Mouse (Mus musculus) CH12.LX (cell line): ENCODE results near the gene Frmd4a. TPM values are rescaled to one million over a fixed set of nuclear protein-coding genes. Genes with fewer than 3 reads are reported as not detected.

Source experiments
- DNase-seq: peaks from one replicate; pipeline ENCODE4 v3.0.0-alpha.2; 2013; ENCODE audit errors: extremely low read depth
- H3K27ac ChIP-seq: 2 replicates; pipeline ENCODE4 v1.5.1; 2012; ENCODE audit warnings: low read depth, mild to moderate bottlenecking, control low read depth, moderate library complexity; ENCODE audit not compliant: insufficient read depth
- H3K27me3 ChIP-seq: replicated peaks from 2 replicates; pipeline ENCODE3; 2012; ENCODE audit warnings: inconsistent platforms
- H3K36me3 ChIP-seq, 2 experiments: replicated peaks in 1 of 2; 2 replicates each; pipeline versions ENCODE3 to v1.6.1; 2012; ENCODE audit warnings: inconsistent platforms in 1 of 2, low read length in 1 of 2, mild to moderate bottlenecking in 1 of 2, mixed read lengths in 1 of 2, moderate library complexity in 1 of 2; ENCODE audit not compliant: control insufficient read depth in 1 of 2, insufficient read depth in 1 of 2
- H3K4me1 ChIP-seq, 2 experiments: 2 replicates each; pipeline ENCODE4 v1.6.1; 2012; ENCODE audit warnings: inconsistent platforms in 1 of 2, moderate library complexity in 1 of 2; ENCODE audit not compliant: insufficient read depth in 2 of 2, control insufficient read depth in 1 of 2
- H3K4me2 ChIP-seq: 2 replicates; pipeline ENCODE4 v1.6.1; 2012; ENCODE audit warnings: low read depth, mild to moderate bottlenecking, control low read depth; ENCODE audit not compliant: poor library complexity, insufficient read depth, severe bottlenecking
- H3K4me3 ChIP-seq, 3 experiments: fragments of 150-350 bp in 1 of 3; sonication (generic) in 1 of 3; replicated peaks in 1 of 3; 2 replicates each; pipeline versions ENCODE3 to v1.5.1; 2011 to 2012; ENCODE audit warnings: low read depth in 2 of 3, low read length in 2 of 3, mild to moderate bottlenecking in 2 of 3, moderate library complexity in 2 of 3, control low read depth in 1 of 3, improper control_type of control experiment in 1 of 3, inconsistent platforms in 1 of 3, mixed read lengths in 1 of 3; ENCODE audit not compliant: poor library complexity in 1 of 3
- H3K79me2 ChIP-seq: replicated peaks from 2 replicates; pipeline ENCODE4 v1.6.1; 2012; ENCODE audit warnings: mild to moderate bottlenecking, moderate library complexity; ENCODE audit not compliant: control insufficient read depth, poor library complexity, insufficient read depth, severe bottlenecking; ENCODE audit errors: extremely low read depth
- H3K9ac ChIP-seq: 2 replicates; pipeline ENCODE4 v1.6.1; 2012; ENCODE audit warnings: low read depth, mild to moderate bottlenecking, control low read depth, moderate library complexity; ENCODE audit not compliant: insufficient read depth
- H3K9me3 ChIP-seq: replicated peaks from 2 replicates; pipeline ENCODE3; 2012; ENCODE audit warnings: low read length, inconsistent platforms, mixed read lengths
- BHLHE40 ChIP-seq: IDR thresholded peaks from 2 replicates; pipeline ENCODE4 v1.6.1; 2011; ENCODE audit warnings: mild to moderate bottlenecking, low read depth, low read length, improper control_type of control experiment
- CHD2 ChIP-seq: IDR thresholded peaks from 2 replicates; pipeline ENCODE4 v1.6.1; 2011; ENCODE audit warnings: low read length, improper control_type of control experiment
- EP300 ChIP-seq: IDR thresholded peaks from 2 replicates; pipeline ENCODE4 v1.6.1; 2011; ENCODE audit warnings: low read length, improper control_type of control experiment
- GABPA ChIP-seq: IDR thresholded peaks from 2 replicates; pipeline ENCODE4 v1.6.1; 2012; ENCODE audit warnings: low read depth, low read length, improper control_type of control experiment, inconsistent platforms; ENCODE audit not compliant: insufficient replicate concordance
- JUN ChIP-seq: IDR thresholded peaks from 2 replicates; pipeline ENCODE4 v1.6.1; 2011; ENCODE audit warnings: low read depth, mild to moderate bottlenecking, low read length, improper control_type of control experiment, moderate library complexity; ENCODE audit not compliant: insufficient read depth
- MEF2A ChIP-seq: IDR thresholded peaks from 2 replicates; pipeline ENCODE4 v1.6.1; 2014; ENCODE audit warnings: low read depth, mild to moderate bottlenecking, inconsistent platforms, low read length, improper control_type of control experiment, borderline replicate concordance
- MYC ChIP-seq: IDR thresholded peaks from 2 replicates; pipeline ENCODE4 v1.6.1; 2011; ENCODE audit warnings: low read depth, mild to moderate bottlenecking, improper control_type of control experiment, low read length
- NRF1 ChIP-seq: IDR thresholded peaks from 2 replicates; pipeline ENCODE4 v1.6.1; 2014; ENCODE audit warnings: low read depth, mild to moderate bottlenecking, inconsistent platforms, low read length, improper control_type of control experiment, moderate library complexity
- PAX5 ChIP-seq: IDR thresholded peaks from 2 replicates; pipeline ENCODE4 v1.6.1; 2012; ENCODE audit warnings: low read length, inconsistent platforms, mixed read lengths
- POLR2AphosphoS2 ChIP-seq: IDR thresholded peaks from 2 replicates; pipeline ENCODE4 v1.6.1; 2011; ENCODE audit warnings: low read depth, low read length, improper control_type of control experiment
- RAD21 ChIP-seq: IDR thresholded peaks from 2 replicates; pipeline ENCODE4 v1.6.1; 2011; ENCODE audit warnings: low read depth, mild to moderate bottlenecking, low read length, improper control_type of control experiment, moderate library complexity
- SMC3 ChIP-seq: IDR thresholded peaks from 2 replicates; pipeline ENCODE4 v1.6.1; 2011; ENCODE audit warnings: low read depth, low read length, improper control_type of control experiment
- TCF12 ChIP-seq: IDR thresholded peaks from 2 replicates; pipeline ENCODE4 v1.6.1; 2014; ENCODE audit warnings: low read depth, mild to moderate bottlenecking, inconsistent platforms, low read length, improper control_type of control experiment
- UBTF ChIP-seq: IDR thresholded peaks from 2 replicates; pipeline ENCODE4 v1.6.1; 2012; ENCODE audit warnings: low read depth, mild to moderate bottlenecking, inconsistent platforms, low read length, improper control_type of control experiment, moderate library complexity
- USF1 ChIP-seq: IDR thresholded peaks from 2 replicates; pipeline ENCODE4 v1.6.1; 2014; ENCODE audit warnings: low read depth, mild to moderate bottlenecking, inconsistent platforms, low read length, improper control_type of control experiment
- dilution Hi-C: fragments of 300-500 bp; cut with MboI; formaldehyde crosslinking; loops from 2 replicates; pipeline ENCODE4 v1.14.3; 2020; ENCODE audit warnings: low sequenced_read_pairs; ENCODE audit not compliant: extremely low pct_unique_long_range_greater_than_20kb, extremely low pct_ligation_motif_present
- in situ Hi-C: fragments of 300-500 bp; cut with MboI; formaldehyde crosslinking; loops from 3 replicates; pipeline ENCODE4 v1.14.3; 2019; ENCODE audit warnings: low sequenced_read_pairs, low pct_ligation_motif_present, low pct_unique_long_range_greater_than_20kb, mixed read lengths
- polyA plus RNA-seq: library from polyadenylated mRNA; unstranded; fragments of >175 nt; gene quantifications from 2 replicates; pipeline ENCODE4 v1.2.1, GENCODE M21; 2012; ENCODE audit warnings: low read depth; ENCODE audit not compliant: insufficient read length
- total RNA-seq, 2 experiments: library from RNA; depleted of rRNA; stranded (reverse); fragments of 300-350 nt in 1 of 2; fragments of >200 nt in 1 of 2; gene quantifications; 2 replicates each; pipeline ENCODE4 v1.2.3; 2012 to 2014

Gene Frmd4a
- total and polyA plus RNA-seq, 3 experiments: 0.13 to 2.0 (median 0.32) TPM

DNA sequence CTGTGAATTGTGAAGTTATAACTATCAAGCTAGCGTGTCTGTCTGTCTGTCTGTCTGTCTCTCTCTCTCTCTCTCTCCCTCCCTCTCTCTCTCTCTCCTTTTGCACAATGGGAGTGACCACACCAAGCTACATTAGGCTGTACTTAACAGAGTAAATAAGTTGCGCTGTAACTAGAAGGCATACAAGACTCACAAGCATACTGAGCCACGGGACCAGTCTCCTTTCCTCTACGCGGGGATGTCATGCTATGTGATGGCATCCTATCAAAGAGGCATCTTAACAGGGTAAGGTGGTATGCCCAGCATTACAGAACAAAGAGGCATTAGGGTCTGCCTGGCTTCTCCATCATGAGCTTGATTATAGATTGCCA lies 514.7 kb downstream of the Frmd4a start:
- no peaks in the 10 kb centered on the region for H3K27me3 ChIP-seq
- dilution Hi-C loops: no loop called here

GRCm38 (mm10) chr2:4532945-4533344 lies 515.4 kb downstream of the Frmd4a start:
- Histone ChIP-seq H3K4me1 (peaks cover 0 to 10% of the 10 kb centered on the region in 2 experiments; a peak in 2 of 4 replicates), H3K27ac (no peak overlapping the region), H3K9me3 (no peaks in the 10 kb centered on the region), H3K27me3 (no peaks in the 10 kb centered on the region), H3K4me3 (no peak overlapping the region), H3K9ac (no peak overlapping the region), H3K36me3 (no peaks in the 10 kb centered on the region), H3K79me2 (no peaks in the 10 kb centered on the region), H3K4me2 (no peak overlapping the region)
- no peak for DNase-seq
- TF ChIP-seq MEF2A (no peak), MYC (no peak), UBTF (no peak), TCF12 (no peak), BHLHE40 (peak; percentile 41; the same call in 1 of the 2 replicates), JUN (no peak)
- in situ Hi-C loops: no loop called here
- dilution Hi-C loops: no loop called here

More for the DNA sequence above, 514.7 kb downstream of the Frmd4a start:
- DNase-seq: no peak
- H3K36me3 ChIP-seq: no peaks in the 10 kb centered on the region
- H3K4me3 ChIP-seq: no peak overlapping the region
- no peak overlapping the region for H3K4me2 ChIP-seq
- H3K27ac ChIP-seq: no peak overlapping the region
- no peak overlapping the region for H3K9ac ChIP-seq
- no peaks in the 10 kb centered on the region for H3K9me3 ChIP-seq
- H3K79me2 ChIP-seq: no peaks in the 10 kb centered on the region
- in situ Hi-C loops: no loop called here
- TF ChIP-seq SMC3 (no peak), BHLHE40 (no peak), NRF1 (no peak), RAD21 (no peak), USF1 (no peak), POLR2AphosphoS2 (no peak), EP300 (no peak), PAX5 (no peak), GABPA (no peak), CHD2 (no peak), TCF12 (no peak)
- TF ChIP-seq, all 38 proteins: peak for 0
- H3K4me1 ChIP-seq: peaks cover 0 to 10% of the 10 kb centered on the region in 2 experiments; a peak in 2 of 4 replicates
